Mouse (Mus musculus): ENCODE measurements around the gene 1700010B08Rik.

Gene 1700010B08Rik

GRCm38 (mm10) chr2:173719115-173719514, at the start of gene 1700010B08Rik:
Gene 1700010B08Rik, plus strand, starts transcription at chr2:173719415.
- WGBS: 93% methylated on average over 6 of the region's 7 CpGs

GRCm38 (mm10) chr2:173672328-173672896, 46.8 kb upstream of the 1700010B08Rik start:
- WGBS: 65% methylated on average over 2 of the region's 2 CpGs

DNA sequence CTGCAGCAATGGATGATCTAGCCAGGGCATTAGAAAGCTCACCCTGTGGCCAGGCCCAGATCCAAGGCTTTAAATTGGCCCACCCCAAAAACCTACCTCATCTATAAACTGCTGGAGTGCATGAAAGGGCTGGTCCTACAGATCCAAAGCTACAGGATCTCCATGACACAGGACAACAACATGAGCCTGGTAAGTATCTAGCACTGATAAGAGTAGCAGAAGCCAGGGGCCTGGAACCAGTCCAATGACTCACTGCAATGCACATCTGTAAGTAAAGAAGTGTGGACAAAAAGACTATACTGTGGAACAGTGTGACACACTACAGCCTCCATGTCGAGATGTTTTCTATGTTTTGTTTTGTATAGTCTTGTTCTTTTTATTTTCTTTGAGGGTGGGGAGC, 45.7 kb upstream of the 1700010B08Rik start:
- 71% methylated on average over 1 of the region's 1 CpGs for WGBS

DNA sequence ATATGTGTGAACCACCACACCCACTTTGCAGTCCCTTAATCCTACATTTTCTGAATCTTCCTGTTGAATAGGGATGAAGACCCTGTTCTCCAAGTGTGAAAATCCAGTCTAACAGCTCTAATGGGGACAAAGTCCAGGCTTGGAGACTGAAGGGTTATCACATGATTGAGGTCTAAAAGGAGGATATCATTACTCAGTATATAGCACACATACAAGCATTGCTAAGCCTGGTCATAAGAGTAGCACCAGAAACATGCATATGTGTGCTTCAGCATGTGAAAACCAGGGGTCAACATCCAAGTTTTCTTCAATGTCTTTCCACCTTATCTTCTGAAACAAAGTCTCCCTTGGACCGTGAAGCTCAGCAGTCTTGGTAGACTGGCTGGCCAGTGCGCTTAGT, 40.6 kb upstream of the 1700010B08Rik start:
- 96% methylated on average over 2 of the region's 2 CpGs for WGBS

DNA sequence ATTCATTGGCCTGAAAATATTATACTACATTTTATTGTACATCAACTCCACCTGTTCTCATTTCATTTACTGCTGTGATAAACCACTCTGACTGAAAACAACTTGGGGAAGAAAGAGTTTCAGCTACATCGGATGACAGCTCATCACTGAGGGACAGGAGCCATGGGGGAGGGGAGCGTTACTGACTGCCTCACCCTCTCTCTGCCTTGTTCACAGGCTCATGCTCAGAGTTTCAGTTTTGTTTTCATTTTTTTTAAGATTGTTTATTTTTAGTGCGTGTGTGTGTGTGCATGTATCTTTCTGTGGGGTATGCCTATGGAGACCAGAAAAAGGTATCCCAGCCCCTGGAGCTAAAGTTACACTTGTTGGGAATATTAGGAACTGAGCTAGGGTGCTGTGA, 40.0 kb upstream of the 1700010B08Rik start:
- WGBS: 65% methylated on average over 3 of the region's 3 CpGs

- WGBS: 90% methylated on average over 1 of the region's 1 CpGs
These were observed 39.1 kb upstream of the 1700010B08Rik start for GRCm38 (mm10) chr2:173680153-173680552.

- 64% methylated on average over 10 of the region's 10 CpGs for WGBS
These were observed 36.4 kb upstream of the 1700010B08Rik start for GRCm38 (mm10) chr2:173682773-173683172.

GRCm38 (mm10) chr2:173685781-173686361, 33.3 kb upstream of the 1700010B08Rik start:
- WGBS: 90% methylated on average over 3 of the region's 3 CpGs

DNA sequence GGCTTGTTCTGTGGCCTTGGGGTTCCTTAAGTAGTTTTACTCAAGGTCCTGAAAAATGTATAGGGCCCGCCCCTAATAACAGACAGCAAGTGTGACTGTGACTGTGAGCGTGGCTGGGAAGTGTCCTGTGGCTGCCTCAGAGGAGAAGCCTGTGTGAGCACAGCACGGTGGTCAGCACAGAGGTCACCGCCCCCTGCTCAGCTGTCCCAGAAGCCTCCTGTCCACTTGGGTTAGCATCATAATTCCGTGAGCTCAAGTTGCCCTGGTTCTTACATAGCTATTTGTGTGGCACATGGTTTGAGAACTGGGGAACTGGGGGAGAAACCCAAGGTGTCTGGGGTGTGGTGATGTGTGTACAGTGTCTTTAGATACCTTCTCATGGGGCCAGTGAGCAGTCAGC, 31.9 kb upstream of the 1700010B08Rik start:
- 91% methylated on average over 5 of the region's 5 CpGs for WGBS

DNA sequence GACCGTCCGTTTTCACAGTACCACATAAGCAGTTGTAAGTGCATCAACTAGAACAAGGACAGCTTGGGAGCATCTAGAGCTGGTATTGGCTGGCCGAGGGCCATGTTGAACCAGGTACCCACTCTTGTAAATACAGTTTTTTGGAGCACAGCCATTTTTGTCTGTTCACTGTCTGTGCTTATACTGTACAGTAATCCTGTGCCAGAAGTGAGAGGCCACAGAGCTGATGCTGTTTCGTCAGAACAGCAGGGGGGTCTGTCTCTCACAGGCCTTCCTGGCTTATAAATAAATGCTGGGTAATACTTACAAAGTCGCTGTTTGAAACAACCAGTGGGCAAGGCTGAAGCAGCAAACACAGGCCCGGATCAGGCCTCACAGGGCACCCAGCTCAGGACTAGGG, 27.5 kb upstream of the 1700010B08Rik start:
- 65% methylated on average over 6 of the region's 6 CpGs for WGBS

GRCm38 (mm10) chr2:173692693-173693092, 26.5 kb upstream of the 1700010B08Rik start:
- 71% methylated on average over 2 of the region's 2 CpGs for WGBS

- 50% methylated on average over 3 of the region's 3 CpGs for WGBS
These were observed 20.4 kb upstream of the 1700010B08Rik start for GRCm38 (mm10) chr2:173698850-173699249.

DNA sequence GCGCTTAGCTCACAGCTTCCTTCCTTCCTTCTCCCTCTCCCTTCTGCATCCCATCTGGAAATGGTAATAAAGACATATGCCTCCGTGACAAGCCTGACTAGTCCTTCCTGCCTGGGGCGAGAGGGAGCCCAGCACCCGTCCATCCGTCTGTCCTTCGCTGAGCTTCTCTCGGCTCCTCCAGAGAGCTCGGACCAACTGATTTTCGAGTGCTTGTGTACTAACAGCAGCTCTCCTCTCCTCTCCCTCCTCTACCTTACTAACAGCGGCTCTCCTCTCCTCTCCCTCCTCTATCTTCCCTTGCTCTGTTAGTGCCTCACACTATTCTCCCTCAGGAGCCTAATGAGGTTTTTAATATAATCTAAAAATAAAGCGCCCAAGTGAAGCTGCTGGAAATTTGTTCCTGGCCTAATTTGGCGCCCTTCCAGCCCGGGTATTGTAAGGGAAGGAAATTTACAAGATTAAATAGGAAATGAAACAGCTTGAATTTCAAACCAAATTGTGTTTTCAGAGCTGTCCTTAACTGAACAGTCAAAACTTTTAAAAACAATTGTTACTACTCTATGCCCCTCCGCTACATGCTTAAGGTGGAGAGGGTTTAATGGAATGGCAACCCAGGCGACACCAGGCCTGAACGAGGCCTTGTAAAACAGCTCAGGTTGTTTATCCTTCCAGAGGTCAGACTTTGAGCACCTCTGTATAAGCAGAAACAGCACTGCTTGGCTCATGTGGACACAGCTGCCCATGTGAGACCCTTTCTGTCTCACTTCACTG, 16.9 kb upstream of the 1700010B08Rik start:
- WGBS: 61% methylated on average over 16 of the region's 16 CpGs

GRCm38 (mm10) chr2:173702867-173703237, 16.4 kb upstream of the 1700010B08Rik start:
- 84% methylated on average over 12 of the region's 12 CpGs for WGBS

GRCm38 (mm10) chr2:173705827-173706551, 13.2 kb upstream of the 1700010B08Rik start:
- 80% methylated on average over 15 of the region's 15 CpGs for WGBS

- WGBS: 39% methylated on average over 6 of the region's 6 CpGs
These were observed 9.0 kb upstream of the 1700010B08Rik start for GRCm38 (mm10) chr2:173710193-173710592.

DNA sequence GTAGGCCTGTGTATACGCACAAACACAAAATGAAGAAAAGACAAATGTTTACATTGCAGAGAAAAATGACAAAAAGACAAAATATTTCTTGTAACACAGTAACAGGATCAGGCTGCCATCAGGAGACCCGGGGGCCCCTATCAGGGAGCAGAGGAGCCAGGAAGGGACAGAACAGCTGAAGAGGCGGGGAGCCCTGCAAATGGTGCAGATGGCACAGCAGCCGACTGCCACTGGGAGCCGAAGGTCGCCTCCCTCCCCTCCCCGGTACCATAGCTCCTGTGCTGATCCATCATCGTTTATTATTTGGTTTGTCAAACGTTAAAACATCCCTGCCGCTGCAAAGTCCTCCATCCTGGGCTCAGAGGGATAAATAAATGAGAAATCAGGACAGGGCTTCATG, 6.6 kb upstream of the 1700010B08Rik start:
- 79% methylated on average over 10 of the region's 10 CpGs for WGBS

- 87% methylated on average over 4 of the region's 4 CpGs for WGBS
These were observed 6.0 kb upstream of the 1700010B08Rik start for GRCm38 (mm10) chr2:173713241-173713640.

DNA sequence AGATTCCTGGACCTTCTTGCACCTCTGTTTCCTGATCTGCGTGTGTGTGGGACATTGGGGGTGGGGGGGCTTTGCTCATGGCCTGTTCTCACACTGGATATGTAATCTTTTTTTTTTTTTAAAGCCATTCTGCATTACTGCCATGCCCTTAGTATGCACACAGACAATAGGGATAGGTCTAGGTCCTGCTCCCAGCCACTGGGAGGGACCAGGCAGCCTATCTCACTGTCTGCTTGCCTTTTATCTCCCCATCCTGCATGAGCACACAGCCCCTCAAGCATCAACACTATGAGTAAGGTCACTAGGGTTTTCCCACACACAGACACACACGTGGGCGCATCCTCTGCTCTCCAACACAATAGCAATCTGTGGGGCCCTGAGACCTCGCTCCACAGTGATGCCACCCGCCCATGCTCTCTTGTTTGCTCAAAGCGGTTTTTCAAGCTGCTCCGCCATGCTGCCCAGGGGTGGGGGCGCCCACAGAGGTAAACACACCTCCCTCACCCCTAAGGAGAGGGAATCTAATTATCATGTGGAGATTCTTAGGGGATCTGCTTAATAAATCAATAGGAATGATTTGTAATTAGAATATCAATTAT, 4.5 kb upstream of the 1700010B08Rik start:
- 77% methylated on average over 8 of the region's 8 CpGs for WGBS

- 52% methylated on average over 5 of the region's 5 CpGs for WGBS
These were observed 2.2 kb upstream of the 1700010B08Rik start for GRCm38 (mm10) chr2:173716966-173717365.

GRCm38 (mm10) chr2:173722251-173722857, 3.1 kb downstream of the 1700010B08Rik start:
- 54% methylated on average over 11 of the region's 11 CpGs for WGBS

DNA sequence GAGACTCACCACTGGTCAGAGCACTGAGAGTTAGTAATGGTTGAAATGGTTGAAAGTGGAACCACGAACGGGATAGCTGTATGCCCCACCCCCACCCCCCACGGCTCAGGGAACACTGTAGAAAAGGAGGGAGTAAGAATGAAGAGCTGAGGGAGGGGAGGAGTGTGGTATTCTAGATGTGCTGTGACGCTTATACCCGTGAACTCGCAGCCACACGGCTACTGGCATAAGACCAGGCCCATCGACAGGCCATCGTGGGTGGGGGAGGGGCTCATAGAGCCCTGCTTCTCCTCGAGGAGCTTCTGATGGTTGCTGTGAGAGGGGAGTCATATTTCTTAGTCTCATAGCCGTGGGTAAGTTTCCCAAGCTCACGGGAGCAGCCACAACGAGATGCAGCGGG, 5.2 kb downstream of the 1700010B08Rik start:
- 58% methylated on average over 14 of the region's 14 CpGs for WGBS

All from cerebral cortex, adult 2 months (tissue).